13 mouse cellular contexts compared by ENCODE assay signal in the genomic region with DNA sequence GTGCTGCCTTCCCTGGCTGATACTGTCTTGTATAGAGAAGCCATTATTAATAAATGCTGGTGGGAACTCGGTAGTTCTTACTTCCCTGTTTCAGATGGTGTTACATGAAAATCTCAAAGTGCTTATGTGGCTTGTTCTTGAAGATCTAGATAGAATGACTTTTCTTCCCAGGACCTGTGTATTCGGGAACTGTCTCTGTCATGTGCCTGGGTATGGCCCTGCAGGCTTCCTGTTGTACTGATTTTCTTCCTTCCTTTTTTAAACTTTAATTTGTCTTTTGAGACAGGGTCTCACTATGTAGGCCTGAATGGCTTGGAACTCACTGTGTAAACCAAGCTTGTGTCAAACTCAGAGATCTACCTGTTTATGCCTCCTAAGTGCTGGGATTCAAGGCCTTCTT. TPM values are rescaled to one million over a fixed set of nuclear protein-coding genes. Genes with fewer than 3 reads are reported as not detected.
"Had no signal": no experiment of that assay in that cellular context is flagged by ENCODE, and none has a peak within 500 bp of the region (broad histone marks: within the 10 kb centered on the region; RNA-seq: fewer than 3 reads in every experiment).

No protein-coding gene starts in this region.

- H3K27ac ChIP-seq: kidney, postnatal 0 days; left cerebral cortex, adult 2 months; liver, embryonic 14.5 days had no signal

- H3K4me3 ChIP-seq: left cerebral cortex, adult 2 months had no signal

- H3K4me2 ChIP-seq: liver, embryonic 11.5 days; midbrain, embryonic 11.5 days had no signal

- H3K9ac ChIP-seq: liver, embryonic 14.5 days had no signal

- DNase-seq: kidney, adult 2 months; kidney, postnatal 25 days; layer of hippocampus, postnatal 36 days; lung, adult 18-20 months; midbrain, embryonic 14.5 days; thymus, adult 18-20 months; thymus, postnatal 36 days had no signal

RNA-seq across cellular contexts. Expression of gene Sprn, which starts 26.8 kb away (rescaled TPM):
- polyA plus RNA-seq: limb, embryonic 11.5 days; liver, embryonic 11.5 days; liver, embryonic 14.5 days had no signal
